Mouse (Mus musculus) embryonic fibroblast, embryonic 13.5 days (primary cell): ENCODE data around the gene Cdkal1. TPM values are rescaled to one million over a fixed set of nuclear protein-coding genes. Genes with fewer than 3 reads are reported as not detected.
A peak's percentile ranks its signal among the peaks of the same experiment; 100 is the strongest.

Source experiments
- H3K27ac ChIP-seq: 2 replicates; pipeline ENCODE4 v1.5.1; 2012; ENCODE audit warnings: low read length, control low read depth, inconsistent platforms; ENCODE audit not compliant: insufficient read depth
- H3K4me1 ChIP-seq: 2 replicates; pipeline ENCODE4 v1.6.1; 2011; ENCODE audit warnings: low read length; ENCODE audit not compliant: control insufficient read depth, insufficient read depth
- H3K4me3 ChIP-seq: 2 replicates; pipeline ENCODE4 v1.5.1; 2011; ENCODE audit warnings: mild to moderate bottlenecking, control low read depth, low read length; ENCODE audit not compliant: insufficient read depth
- CTCF ChIP-seq: IDR thresholded peaks from 2 replicates; pipeline ENCODE4 v1.5.1; 2011; ENCODE audit warnings: mild to moderate bottlenecking, control low read depth, low read length, moderate library complexity, borderline replicate concordance; ENCODE audit not compliant: insufficient read depth
- POLR2A ChIP-seq: IDR thresholded peaks from 2 replicates; pipeline ENCODE4 v1.6.1; 2011; ENCODE audit warnings: low read depth, mild to moderate bottlenecking, control low read depth, low read length, moderate library complexity
- polyA plus RNA-seq: library from polyadenylated mRNA; stranded (reverse); fragments of >200 nt; gene quantifications from 2 replicates; pipeline ENCODE4 v1.2.4, GENCODE M21; 2011; ENCODE audit warnings: low read depth; ENCODE audit not compliant: missing spikeins, insufficient read length

Cdkal1 gene
- polyA plus RNA-seq, 1 experiment: 25.0 TPM

DNA sequence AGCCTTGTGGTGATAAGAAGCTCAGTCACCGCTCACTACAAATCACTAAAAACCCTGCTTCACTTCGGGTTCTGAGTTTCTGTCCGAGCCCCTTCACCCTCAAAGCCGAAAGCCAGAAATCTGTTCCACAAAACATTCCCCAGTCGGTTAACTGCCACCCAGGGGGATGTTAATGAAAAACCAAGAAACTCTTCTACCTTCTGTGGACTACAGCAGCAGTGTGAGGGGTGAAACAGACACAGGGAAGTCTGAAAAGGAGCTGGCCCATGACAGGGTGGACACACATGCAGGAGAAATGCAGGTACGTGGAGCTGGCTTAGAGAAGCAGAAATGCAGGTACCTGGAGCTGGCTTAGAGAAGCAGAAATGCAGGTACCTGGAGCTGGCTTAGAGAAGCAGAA lies 166.6 kb downstream of the Cdkal1 start:
- H3K4me1 ChIP-seq: no peaks in the 10 kb centered on the region
- H3K27ac ChIP-seq: no peak overlapping the region
- TF ChIP-seq POLR2A (no peak), CTCF (no peak)
- H3K4me3 ChIP-seq: no peak overlapping the region

DNA sequence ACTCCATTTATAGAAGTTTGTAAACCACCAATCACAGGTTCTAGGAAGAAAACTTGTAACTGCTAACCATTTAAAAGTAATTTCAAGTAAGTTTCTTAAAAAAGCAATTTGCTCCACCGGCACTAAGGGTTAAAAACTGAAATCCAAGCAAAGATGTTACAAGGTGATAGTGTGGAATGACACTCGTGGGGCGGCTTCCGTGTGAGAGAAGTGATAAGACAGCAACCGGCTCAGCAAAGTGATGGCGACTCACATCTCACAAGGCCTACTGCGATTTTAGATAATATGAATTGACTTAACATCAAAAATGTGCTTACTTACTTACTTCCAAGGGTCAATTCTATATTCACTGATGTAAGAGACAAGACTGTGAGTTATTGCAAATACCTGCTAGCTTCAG lies 167.6 kb downstream of the Cdkal1 start:
- Histone ChIP-seq H3K27ac (no peak overlapping the region), H3K4me3 (no peak overlapping the region), H3K4me1 (no peaks in the 10 kb centered on the region)
- no peak for TF ChIP-seq CTCF
- TF ChIP-seq POLR2A: no peak

DNA sequence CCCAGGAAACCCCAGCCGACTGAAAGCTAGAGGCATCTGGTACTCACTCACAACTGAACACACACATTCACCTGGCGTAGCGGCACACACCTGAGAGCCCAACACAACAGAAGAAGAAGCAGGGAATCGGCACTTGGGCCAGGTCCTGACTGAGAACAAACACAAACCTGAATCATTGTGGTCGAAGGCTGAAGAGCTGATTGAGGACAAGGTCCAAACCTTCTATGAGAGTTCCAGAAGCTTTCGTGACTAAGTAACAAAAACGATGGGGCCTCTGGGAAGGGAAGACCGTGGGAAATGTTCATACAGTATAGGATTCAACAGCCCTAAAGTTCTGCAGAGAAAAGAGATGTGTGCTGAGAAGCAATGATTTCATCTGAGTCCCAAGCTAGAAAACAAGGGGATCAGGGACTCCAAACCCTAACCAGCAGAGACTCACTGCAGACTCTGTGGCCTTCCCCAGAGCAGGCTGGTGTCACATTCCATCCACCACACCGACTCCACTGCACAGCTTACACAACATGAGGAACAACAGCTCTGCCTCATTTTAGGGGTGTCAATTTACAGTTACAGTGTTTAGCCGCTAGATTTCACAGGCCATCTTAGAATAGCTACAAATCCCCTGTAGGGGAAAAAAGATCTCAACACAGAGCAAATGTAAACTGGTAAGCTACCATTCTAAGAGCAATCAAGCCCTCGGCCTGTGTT lies 175.8 kb downstream of the Cdkal1 start:
- TF ChIP-seq CTCF (no peak), POLR2A (no peak)
- no peaks in the 10 kb centered on the region for H3K4me1 ChIP-seq
- H3K4me3 ChIP-seq: no peak overlapping the region
- H3K27ac ChIP-seq: no peak overlapping the region

GRCm38 (mm10) chr13:29677559-29677958 lies 177.9 kb downstream of the Cdkal1 start:
- H3K4me3 ChIP-seq: no peak overlapping the region
- H3K27ac ChIP-seq: no peak overlapping the region
- H3K4me1 ChIP-seq: no peaks in the 10 kb centered on the region
- TF ChIP-seq POLR2A (no peak), CTCF (no peak)

DNA sequence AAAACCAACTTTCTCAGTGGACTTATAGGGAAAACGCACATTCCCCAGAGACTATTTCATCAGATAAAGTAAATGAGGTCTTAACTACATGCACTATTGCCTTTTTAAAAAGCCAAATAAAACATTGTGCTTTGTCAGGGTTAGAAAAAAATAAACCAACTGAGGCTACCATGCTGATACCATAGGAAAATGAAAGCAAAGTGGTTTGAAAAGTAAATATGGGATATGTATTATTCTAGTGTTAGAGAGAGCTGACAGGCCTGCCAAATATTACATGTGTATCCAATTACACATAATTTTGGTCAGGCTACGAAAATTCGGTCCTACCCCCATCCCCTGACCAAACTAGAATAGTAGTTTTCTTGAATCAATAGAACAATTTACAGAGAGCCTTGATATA lies 184.8 kb downstream of the Cdkal1 start:
- no peak overlapping the region for H3K4me3 ChIP-seq
- TF ChIP-seq POLR2A (no peak), CTCF (no peak)
- H3K27ac ChIP-seq: peak overlapping the region; percentile 86
- peaks cover 2% of the 10 kb centered on the region for H3K4me1 ChIP-seq

DNA sequence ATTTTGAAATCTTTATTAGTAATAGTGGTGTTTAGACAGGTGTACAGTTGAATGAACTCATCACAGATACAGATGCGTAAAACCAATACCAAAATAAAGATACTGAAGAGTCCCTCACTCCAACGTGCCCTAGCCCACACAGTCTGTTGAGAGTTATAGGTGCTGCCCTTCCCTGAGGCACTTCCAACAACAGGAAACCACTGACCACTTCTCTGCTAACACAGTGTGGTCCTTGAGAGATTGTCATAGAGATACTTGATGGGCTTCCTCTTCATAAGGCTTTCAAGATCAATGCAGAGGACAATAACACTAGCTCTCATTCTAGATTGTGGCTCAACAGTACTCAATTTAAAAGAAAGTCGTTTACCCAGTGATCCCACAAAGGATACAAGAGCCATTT lies 191.6 kb downstream of the Cdkal1 start:
- Histone ChIP-seq H3K4me3 (no peak overlapping the region), H3K27ac (no peak overlapping the region), H3K4me1 (no peaks in the 10 kb centered on the region)
- no peak for TF ChIP-seq CTCF
- no peak for TF ChIP-seq POLR2A

DNA sequence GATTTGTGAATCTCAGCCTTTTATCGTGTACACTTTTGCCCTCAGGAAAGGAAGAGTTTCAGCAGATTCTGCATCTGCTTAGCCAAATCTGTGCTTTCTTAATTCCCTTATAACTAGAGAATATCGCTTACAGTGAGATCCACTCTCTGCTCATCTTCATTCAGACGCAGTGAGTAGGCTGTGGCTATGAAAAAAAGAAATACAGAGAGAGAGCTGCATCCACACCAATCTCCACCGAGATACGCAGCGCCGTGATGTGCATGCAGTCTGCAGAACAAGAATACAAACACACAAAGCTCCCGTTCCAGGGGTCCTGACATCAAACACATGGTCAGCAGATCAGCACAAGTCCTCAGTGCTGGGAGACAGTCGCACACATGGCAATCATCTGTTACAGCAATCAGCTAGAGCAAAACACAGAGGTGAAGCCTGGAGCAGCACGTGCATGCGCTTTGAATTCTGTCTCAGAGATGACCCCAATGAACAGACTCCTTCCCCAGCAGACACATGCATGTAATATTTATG lies 199.6 kb downstream of the Cdkal1 start:
- Histone ChIP-seq H3K4me3 (no peak overlapping the region), H3K4me1 (no peaks in the 10 kb centered on the region), H3K27ac (no peak overlapping the region)
- TF ChIP-seq POLR2A: no peak
- no peak for TF ChIP-seq CTCF

DNA sequence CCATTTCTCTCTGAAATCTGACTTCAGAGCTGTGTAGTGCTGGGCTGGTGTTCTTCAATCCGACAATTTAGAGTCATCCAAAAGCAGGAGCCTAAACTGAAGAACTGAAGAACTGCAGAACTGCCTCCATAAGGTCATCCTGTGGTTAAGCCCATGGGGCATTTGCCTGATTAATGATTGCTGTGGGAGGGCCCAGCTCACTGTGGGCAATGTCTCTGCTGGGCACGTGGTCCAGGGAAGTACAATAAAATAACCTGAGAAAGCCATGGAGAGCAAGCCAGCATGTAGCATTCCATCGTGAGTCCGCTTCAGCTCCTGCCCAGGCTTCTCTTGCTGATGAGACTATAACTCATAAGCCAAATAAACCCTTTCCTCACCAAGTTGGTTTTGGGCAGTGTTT lies 202.1 kb downstream of the Cdkal1 start:
- Histone ChIP-seq H3K4me1 (peaks cover 2% of the 10 kb centered on the region; the same call in 1 of the 2 replicates), H3K27ac (no peak overlapping the region), H3K4me3 (no peak overlapping the region)
- TF ChIP-seq POLR2A (no peak), CTCF (no peak)

DNA sequence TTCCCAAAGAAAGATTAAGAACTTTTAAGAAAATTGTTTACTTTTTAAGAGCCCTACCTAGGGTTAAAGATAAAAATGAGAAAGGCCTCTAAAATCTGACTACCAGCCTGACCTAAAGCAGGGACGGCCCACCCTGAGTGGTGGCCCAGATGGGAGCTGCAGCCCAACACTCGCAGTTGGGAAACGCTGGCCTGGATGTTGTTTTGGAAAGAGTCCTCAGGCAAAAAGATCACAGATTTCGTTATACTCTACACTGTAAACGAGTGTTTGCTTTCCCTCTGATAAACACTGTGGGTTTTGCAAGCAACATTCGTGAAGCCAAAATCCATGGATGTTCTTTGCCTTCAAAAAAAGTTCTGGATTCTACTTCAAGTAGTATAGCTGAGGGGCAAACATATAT lies 202.7 kb downstream of the Cdkal1 start:
- TF ChIP-seq POLR2A (no peak), CTCF (no peak)
- Histone ChIP-seq H3K4me1 (peaks cover 2% of the 10 kb centered on the region; the same call in 1 of the 2 replicates), H3K27ac (no peak overlapping the region), H3K4me3 (no peak overlapping the region)

DNA sequence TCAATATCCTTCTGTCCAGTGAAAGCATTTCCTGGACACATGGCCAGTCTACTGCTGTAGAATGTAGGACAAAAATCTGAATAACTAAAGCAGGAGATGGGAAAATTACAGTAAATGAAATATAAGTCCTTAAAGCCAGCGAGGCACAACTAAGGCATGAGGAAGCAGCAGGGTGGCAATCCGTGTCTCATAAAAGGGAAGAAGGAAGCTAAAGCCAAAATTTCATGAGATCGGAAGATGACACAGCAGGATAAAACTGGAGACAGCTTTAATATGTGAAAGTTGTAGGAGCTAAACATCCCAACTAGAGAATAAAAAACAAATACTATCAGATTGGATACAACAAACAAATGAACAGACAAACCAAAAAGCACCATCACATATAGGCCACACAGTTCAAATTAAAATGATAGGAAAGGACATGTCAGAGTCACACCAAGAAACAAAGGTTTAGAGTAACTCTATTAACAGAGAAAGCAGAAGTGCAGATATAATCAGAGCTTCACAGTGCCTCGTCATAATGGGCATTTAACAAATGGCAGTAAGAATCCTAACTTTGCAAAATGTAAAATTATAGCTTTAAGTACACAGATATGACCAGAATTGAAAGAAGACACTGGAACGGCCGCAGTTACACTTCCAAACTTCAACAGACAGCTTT lies 204.8 kb downstream of the Cdkal1 start:
- TF ChIP-seq CTCF (no peak), POLR2A (no peak)
- no peak overlapping the region for H3K27ac ChIP-seq
- peaks cover 2% of the 10 kb centered on the region; the same call in 1 of the 2 replicates for H3K4me1 ChIP-seq
- H3K4me3 ChIP-seq: no peak overlapping the region
